ENCODE assay signal across 29 mouse cellular contexts in genomic region chrX:137160971-137161370, GRCm38 (mm10). TPM values are rescaled to one million over a fixed set of nuclear protein-coding genes. Genes with fewer than 3 reads are reported as not detected.
DNase-seq lines count a peak whose midpoint lies in the region; TF ChIP-seq lines count a peak whose summit lies in the region.
"Had no signal": no experiment of that assay in that cellular context is flagged by ENCODE, and none has a peak within 500 bp of the region (broad histone marks: within the 10 kb centered on the region; RNA-seq: fewer than 3 reads in every experiment).

No protein-coding gene starts in this region.

- TF ChIP-seq POLR2A in CH12.LX (IDR thresholded peaks at IDR 0.05; ENCODE audit: low read depth, low read length), result no peak

- in situ Hi-C loops in CH12.LX (cut with MboI; ENCODE audit: low pct_ligation_motif_present, low pct_unique_long_range_greater_than_20kb, low sequenced_read_pairs), result no loop called here

- dilution Hi-C loops in CH12.LX (cut with MboI; ENCODE audit: extremely low pct_ligation_motif_present, extremely low pct_unique_long_range_greater_than_20kb, low sequenced_read_pairs), result no loop called here

- no peak overlapping the region for H3K4me2 ChIP-seq in CH12.LX (ENCODE audit: insufficient read depth, low read depth, poor library complexity, severe bottlenecking)
- H3K4me2 ChIP-seq: embryonic facial prominence, embryonic 13.5 days; embryonic facial prominence, embryonic 15.5 days; forebrain, embryonic 12.5 days had no signal

- H3K27me3 ChIP-seq in CH12.LX (replicated peaks), result no peaks in the 10 kb centered on the region

- TF ChIP-seq RAD21 in CH12.LX (IDR thresholded peaks at IDR 0.05; ENCODE audit: low read depth, low read length), result no peak; the same call in none of the 2 replicates

- TF ChIP-seq CTCF in CH12.LX (conservative IDR thresholded peaks at IDR 0.05 in 1 of 2, IDR thresholded peaks at IDR 0.05 in 1 of 2; ENCODE audit: low read depth in 2 of 2, low read length in 2 of 2), result peak in 1 of 2 experiments; percentile 28; a peak in 2 of 4 replicates
- TF ChIP-seq CTCF in left cerebral cortex, adult 2 months (IDR thresholded peaks at IDR 0.05), result no peak

- no peak overlapping the region for H3K27ac ChIP-seq in CH12.LX (ENCODE audit: insufficient read depth, low read depth)
- H3K27ac ChIP-seq in left cerebral cortex, adult 2 months, result no peak overlapping the region
- H3K27ac ChIP-seq: embryonic facial prominence, embryonic 13.5 days; embryonic facial prominence, embryonic 15.5 days; forebrain, embryonic 10.5 days; forebrain, embryonic 12.5 days had no signal

- H3K4me1 ChIP-seq in CH12.LX (ENCODE audit: control insufficient read depth in 1 of 2, insufficient read depth in 2 of 2), result no peaks in the 10 kb centered on the region
- H3K4me1 ChIP-seq: embryonic facial prominence, embryonic 13.5 days; embryonic facial prominence, embryonic 15.5 days; forebrain, embryonic 10.5 days; forebrain, embryonic 12.5 days had no signal

- DNase-seq in 3T3-L1 (ENCODE audit: low read depth, low spot score) (peak; percentile 56), CH12.LX (ENCODE audit: extremely low read depth) (no peak), NIH3T3 (ENCODE audit: low read depth) (peak; percentile 19)
- no peak for DNase-seq in right cerebral cortex, postnatal 25 days
- DNase-seq in right cerebral cortex, postnatal 36 days (ENCODE audit: low spot score in 2 of 2), result no peak
- no peak for DNase-seq in left cerebral cortex, adult 2 months (ENCODE audit: extremely low spot score in 1 of 2, low spot score in 2 of 2)
- DNase-seq in cerebellum, adult 11-12 months, result no peak
- DNase-seq: adrenal gland, adult 2 months; adrenal gland, postnatal 10 days; adrenal gland, postnatal 25 days; B cell, adult 2 months; cerebellum, adult 18-20 months; cerebellum, adult 8-10 months; cerebellum, adult 9-11 months; cerebellum, postnatal 14 days; cerebellum, postnatal 36 days; embryo, embryonic 11 days had no signal

- H3K9me3 ChIP-seq in CH12.LX (replicated peaks; ENCODE audit: low read length), result no peaks in the 10 kb centered on the region
- H3K9me3 ChIP-seq: embryonic facial prominence, embryonic 13.5 days; embryonic facial prominence, embryonic 15.5 days; forebrain, embryonic 10.5 days; forebrain, embryonic 12.5 days had no signal

- no peaks in the 10 kb centered on the region for H3K36me3 ChIP-seq in CH12.LX (replicated peaks in 1 of 2; ENCODE audit: control insufficient read depth in 1 of 2, insufficient read depth in 1 of 2, low read length in 1 of 2)
- H3K36me3 ChIP-seq: embryonic facial prominence, embryonic 13.5 days; embryonic facial prominence, embryonic 15.5 days; forebrain, embryonic 10.5 days; forebrain, embryonic 12.5 days had no signal

- H3K79me2 ChIP-seq in CH12.LX (replicated peaks; ENCODE audit: control insufficient read depth, extremely low read depth, insufficient read depth, poor library complexity, severe bottlenecking), result no peaks in the 10 kb centered on the region

- H3K4me3 ChIP-seq in CH12.LX (replicated peaks in 1 of 3; ENCODE audit: low read depth in 2 of 3, low read length in 2 of 3, poor library complexity in 1 of 3), result no peak overlapping the region
- H3K4me3 ChIP-seq in left cerebral cortex, adult 2 months, result no peak overlapping the region
- H3K4me3 ChIP-seq: embryonic facial prominence, embryonic 13.5 days; embryonic facial prominence, embryonic 15.5 days; erythroblast, embryonic 14.5 days; forebrain, embryonic 10.5 days; forebrain, embryonic 12.5 days had no signal

- intact Hi-C loops in left cerebral cortex, adult 2 months (cut with DNase I), result no loop called here

- H3K9ac ChIP-seq in CH12.LX (ENCODE audit: insufficient read depth, low read depth), result no peak overlapping the region
- H3K9ac ChIP-seq: embryonic facial prominence, embryonic 13.5 days; embryonic facial prominence, embryonic 15.5 days; forebrain, embryonic 12.5 days had no signal

- no peak for TF ChIP-seq EP300 in CH12.LX (IDR thresholded peaks at IDR 0.05; ENCODE audit: low read length)

TF ChIP-seq in CH12.LX, 34 proteins besides CTCF, POLR2A, EP300 and RAD21:
- no peak for TF ChIP-seq ZNF384 (IDR thresholded peaks at IDR 0.05; ENCODE audit: low read depth, low read length)
- 0 out of 2 replicates have a peak, but pooled peaks have one; percentile 2 for TF ChIP-seq SMC3 (IDR thresholded peaks at IDR 0.05; ENCODE audit: low read depth, low read length)

RNA-seq across cellular contexts. Expression of gene Esx1, which starts 39.1 kb away (rescaled TPM):
- total RNA-seq in CH12.LX (2012; rRNA removed), result 0.47 and 0.63 TPM in 2 replicates
- 0.17 TPM in 1 of 2 replicates, not detected in the other for total RNA-seq in CH12.LX (2014; rRNA removed)
- polyA plus RNA-seq in CH12.LX (2012; ENCODE audit: insufficient read length, low read depth), result 2.1 and 2.4 TPM in 2 replicates
- total RNA-seq in left cerebral cortex, adult 2 months (2021), result not detected
- total RNA-seq: adrenal gland, adult 2 months; adrenal gland, postnatal 10 days; adrenal gland, postnatal 25 days; adrenal gland, postnatal 4 days; common myeloid progenitor, adult 5-6 weeks had no signal
- polyA plus RNA-seq: adrenal gland, adult 2 months; CD4-positive, CD25-positive, alpha-beta regulatory T cell, adult 4 months; embryonic facial prominence, embryonic 11.5 days; embryonic facial prominence, embryonic 13.5 days; embryonic facial prominence, embryonic 15.5 days; erythroblast, embryonic 14.5 days; forebrain, embryonic 10.5 days; forebrain, embryonic 12.5 days; forebrain, embryonic 14.5 days; forebrain, embryonic 16.5 days; frontal cortex, adult 2 months had no signal

Comparison
In these comparisons a context has a peak if more than half of its experiments do, and no peak if none do; other contexts are left out.
1. DNase-seq: peak in 3T3-L1 (single experiment) and NIH3T3 (single experiment); none in CH12.LX (single experiment), right cerebral cortex, postnatal 25 days (single experiment), right cerebral cortex, postnatal 36 days (0 of 2), left cerebral cortex, adult 2 months (0 of 2) and cerebellum, adult 11-12 months (single experiment).